Mouse (Mus musculus) limb, embryonic 13.5 days (tissue): ENCODE data around the gene Fam151b. TPM values are rescaled to one million over a fixed set of nuclear protein-coding genes. Genes with fewer than 3 reads are reported as not detected.

Experiments
- ATAC-seq: fragments of 200-750 bp; cut with Nextera tagmentation; 2 replicates; pipeline ENCODE4 v1.8.0; 2017; ENCODE audit warnings: low read depth, moderate number of reproducible peaks, moderate TSS enrichment; ENCODE audit not compliant: low FRiP score
- H3K27ac ChIP-seq: fragments of 300-500 bp; sonication (generic); 2 replicates; pipeline ENCODE4 v1.5.1; 2015; ENCODE audit warnings: inconsistent platforms, mild to moderate bottlenecking, moderate library complexity
- H3K27me3 ChIP-seq: fragments of 300-500 bp; sonication (generic); 2 replicates; pipeline ENCODE4 v1.6.1; 2015; ENCODE audit warnings: mild to moderate bottlenecking, inconsistent platforms
- H3K36me3 ChIP-seq: fragments of 300-500 bp; sonication (generic); 2 replicates; pipeline ENCODE4 v1.6.1; 2015; ENCODE audit warnings: inconsistent platforms, mild to moderate bottlenecking, moderate library complexity
- H3K4me1 ChIP-seq: fragments of 300-500 bp; sonication (generic); 2 replicates; pipeline ENCODE4 v1.6.1; 2015; ENCODE audit warnings: inconsistent platforms
- H3K4me2 ChIP-seq: fragments of 300-500 bp; sonication (generic); replicated peaks from 2 replicates; pipeline ENCODE4 v1.6.1; 2015; ENCODE audit warnings: inconsistent platforms, mild to moderate bottlenecking, moderate library complexity
- H3K4me3 ChIP-seq: fragments of 300-500 bp; sonication (generic); 2 replicates; pipeline ENCODE4 v1.5.1; 2015; ENCODE audit warnings: moderate library complexity, mild to moderate bottlenecking, inconsistent platforms
- H3K9ac ChIP-seq: fragments of 300-500 bp; sonication (generic); 2 replicates; pipeline ENCODE4 v1.6.1; 2015; ENCODE audit warnings: mild to moderate bottlenecking, inconsistent platforms
- H3K9me3 ChIP-seq: fragments of 300-500 bp; sonication (generic); 2 replicates; pipeline ENCODE4 v1.6.1; 2016; ENCODE audit warnings: inconsistent platforms
- WGBS: fragments of 180-500 bp; shearing (Covaris S2); methylation state at CpG from one replicate; pipeline ENCODE4 v1.1.7; 2015; 5-methylcytosine and 5-hydroxymethylcytosine counted together
- polyA plus RNA-seq: library from polyadenylated mRNA; unstranded; fragments of >200 nt; fragmentation: Nextera tagmentation; extraction: Ambion mirVana; gene quantifications from 2 replicates; pipeline ENCODE4 v1.2.1, GENCODE M21; 2015

Fam151b gene
- 0.36 and 0.37 TPM in 2 replicates for polyA plus RNA-seq

GRCm38 (mm10) chr13:92483852-92484463 lies at the start of gene Fam151b:
Fam151b (minus strand) TSS chr13:92484015.
- no peaks in the 10 kb centered on the region for H3K27me3 ChIP-seq
- peak within 1 kb of the TSS; percentile 59; the same call in 1 of the 2 replicates for H3K9ac ChIP-seq
- no peaks in the 10 kb centered on the region for H3K9me3 ChIP-seq
- ATAC-seq, result peak; percentile 99
- WGBS, result 8% methylated on average over 19 of the region's 19 CpGs
- H3K4me1 ChIP-seq, result no peaks in the 10 kb centered on the region
- peak within 1 kb of the TSS; percentile 73 for H3K4me2 ChIP-seq
- peak within 1 kb of the TSS; percentile 58; the same call in 1 of the 2 replicates for H3K27ac ChIP-seq
- peak within 1 kb of the TSS; percentile 46 for H3K4me3 ChIP-seq
- peaks cover 13% of the 10 kb centered on the region for H3K36me3 ChIP-seq

DNA sequence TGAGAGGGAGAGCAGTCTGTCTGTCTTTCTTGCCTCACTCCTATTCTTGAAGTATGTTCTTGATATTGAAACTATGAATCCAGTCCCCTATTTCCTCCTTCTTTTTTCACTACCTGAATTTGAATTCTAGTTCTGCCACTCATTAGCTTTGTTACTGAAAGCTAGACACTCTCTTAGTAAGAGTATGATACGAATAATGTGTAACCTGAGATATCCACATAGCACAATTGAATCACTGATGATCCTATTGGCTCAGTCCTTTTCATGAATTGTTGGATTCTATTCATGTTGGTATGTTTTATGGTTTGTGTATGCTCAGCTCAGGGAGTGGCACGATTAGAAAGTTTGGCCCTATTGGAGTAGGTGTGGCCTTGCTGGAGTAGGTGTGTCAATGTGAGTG lies 48.4 kb upstream of the Fam151b start:
- H3K27ac ChIP-seq, result no peak overlapping the region
- H3K36me3 ChIP-seq, result peaks cover under 1% of the 10 kb centered on the region; the same call in 1 of the 2 replicates
- H3K4me3 ChIP-seq, result no peak overlapping the region
- no peak overlapping the region; the same call in 1 of the 2 replicates for H3K4me2 ChIP-seq
- peaks cover 10% of the 10 kb centered on the region; the same call in 1 of the 2 replicates for H3K4me1 ChIP-seq
- H3K27me3 ChIP-seq, result no peaks in the 10 kb centered on the region
- no peak overlapping the region for H3K9ac ChIP-seq
- WGBS, result 80% methylated on average over 2 of the region's 2 CpGs
- no peak for ATAC-seq
- no peaks in the 10 kb centered on the region for H3K9me3 ChIP-seq

DNA sequence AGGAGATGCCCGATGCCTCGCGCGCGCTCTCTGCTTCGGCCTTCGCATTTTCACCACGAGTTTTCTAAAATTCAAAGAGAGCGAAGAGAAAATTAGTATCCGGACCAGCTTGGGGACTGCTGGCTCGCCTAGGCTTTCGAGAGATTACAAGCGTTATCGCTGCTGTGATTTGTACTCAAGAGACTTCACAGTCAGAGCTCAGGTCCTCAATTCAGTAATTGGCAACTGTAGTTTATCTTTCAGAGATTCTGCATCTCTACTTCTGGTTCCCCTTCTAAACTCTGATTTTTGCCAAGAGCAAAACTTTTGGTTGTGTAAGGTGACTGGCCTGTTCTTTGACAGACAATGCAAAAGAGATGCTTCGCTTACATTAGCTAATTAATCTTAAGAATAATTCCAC lies 47.4 kb upstream of the Fam151b start:
- peak overlapping the region; percentile 77 for H3K4me3 ChIP-seq
- H3K27ac ChIP-seq, result peak overlapping the region; percentile 94
- WGBS, result 5% methylated on average over 15 of the region's 15 CpGs
- H3K4me2 ChIP-seq, result peak overlapping the region; percentile 63
- no peaks in the 10 kb centered on the region for H3K9me3 ChIP-seq
- peak overlapping the region; percentile 88 for H3K9ac ChIP-seq
- no peak for ATAC-seq
- H3K36me3 ChIP-seq, result peaks cover 3% of the 10 kb centered on the region; the same call in 1 of the 2 replicates
- no peaks in the 10 kb centered on the region for H3K27me3 ChIP-seq
- peaks cover 10% of the 10 kb centered on the region; the same call in 1 of the 2 replicates for H3K4me1 ChIP-seq

DNA sequence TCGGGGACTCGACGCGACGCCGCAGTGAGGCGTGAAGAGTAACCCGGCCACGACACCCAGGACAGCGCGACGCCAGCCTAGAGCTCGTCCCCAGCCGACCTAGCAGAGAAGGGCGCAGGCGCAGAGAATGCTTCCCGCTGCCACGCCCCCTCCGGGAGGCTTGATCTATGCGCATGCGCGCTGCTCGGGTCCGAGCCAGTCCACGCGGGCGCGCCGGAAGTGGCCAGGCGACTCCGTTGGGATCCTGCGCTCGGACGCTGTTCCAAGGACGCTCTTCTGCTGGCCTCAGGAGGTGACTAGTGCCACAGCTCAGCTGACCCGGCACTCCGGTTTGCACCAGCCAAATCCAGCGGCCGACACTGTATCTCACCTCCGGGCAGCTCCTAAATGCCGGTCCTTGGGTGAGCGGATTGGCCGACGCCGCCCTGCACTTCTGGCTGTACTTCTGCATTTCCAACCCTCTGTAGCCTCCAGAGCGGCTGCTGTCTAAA lies 47.0 kb upstream of the Fam151b start, which contains the start of gene Zfyve16:
TSS of gene Zfyve16 (minus strand) at position 148 of the 491 bp plus-strand sequence.
- Histone ChIP-seq H3K4me1 (peaks cover 10% of the 10 kb centered on the region; the same call in 1 of the 2 replicates), H3K4me3 (peak within 1 kb of the TSS; percentile 77), H3K4me2 (peak within 1 kb of the TSS; percentile 63), H3K36me3 (peaks cover 3% of the 10 kb centered on the region; the same call in 1 of the 2 replicates), H3K27me3 (no peaks in the 10 kb centered on the region), H3K9me3 (no peaks in the 10 kb centered on the region), H3K27ac (peak within 1 kb of the TSS; percentile 94), H3K9ac (peak within 1 kb of the TSS; percentile 88)
- peak; percentile 98 for ATAC-seq
- WGBS, result under 1% methylated on average over 42 of the region's 46 CpGs

- Histone ChIP-seq H3K27me3 (no peaks in the 10 kb centered on the region), H3K9me3 (no peaks in the 10 kb centered on the region), H3K4me3 (peak overlapping the region; percentile 77), H3K4me1 (peaks cover 10% of the 10 kb centered on the region; the same call in 1 of the 2 replicates), H3K36me3 (peaks cover 3% of the 10 kb centered on the region; the same call in 1 of the 2 replicates), H3K9ac (peak overlapping the region; percentile 88), H3K4me2 (peak overlapping the region; percentile 63), H3K27ac (peak overlapping the region; percentile 94)
- WGBS, result 4% methylated on average over 33 of the region's 47 CpGs
- no peak for ATAC-seq
Measured at GRCm38 (mm10) chr13:92529828-92530720, 46.3 kb upstream of the Fam151b start.

DNA sequence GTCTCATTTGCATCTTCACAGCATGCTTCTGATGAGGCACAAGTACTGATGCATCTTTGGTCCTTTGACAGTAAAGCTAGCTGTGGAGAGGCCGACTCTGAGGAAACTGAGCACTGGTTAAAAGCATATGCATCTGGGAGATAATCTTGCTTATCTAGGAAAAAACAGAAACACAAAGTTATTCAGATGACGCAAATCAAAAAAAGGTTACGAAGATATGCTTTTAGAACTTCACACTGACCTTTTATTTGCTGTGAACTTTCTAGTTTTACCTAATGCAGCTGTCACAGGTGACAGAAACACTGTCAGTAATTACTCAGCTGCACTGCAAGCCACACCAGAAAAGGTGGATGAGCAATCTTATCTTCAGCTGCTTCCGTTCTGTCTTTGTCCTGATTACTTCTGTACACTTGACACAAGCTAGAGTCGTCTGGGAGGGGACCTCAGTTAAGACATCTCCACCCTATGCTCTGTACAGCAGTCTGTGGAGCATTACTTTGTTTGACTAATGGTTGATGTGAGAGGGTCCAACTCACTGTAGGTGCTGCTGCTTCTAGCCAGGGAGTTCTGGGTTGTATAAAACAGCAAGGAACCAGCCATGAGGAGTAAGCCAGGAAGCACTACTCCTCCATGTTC lies 39.5 kb upstream of the Fam151b start:
- Histone ChIP-seq H3K9ac (no peak overlapping the region), H3K4me2 (no peak overlapping the region), H3K36me3 (peaks cover 42% of the 10 kb centered on the region), H3K27ac (no peak overlapping the region), H3K4me3 (no peak overlapping the region), H3K27me3 (no peaks in the 10 kb centered on the region), H3K4me1 (no peaks in the 10 kb centered on the region), H3K9me3 (no peaks in the 10 kb centered on the region)
- ATAC-seq, result no peak
- 91% methylated on average over 5 of the region's 5 CpGs for WGBS

- WGBS, result 82% methylated on average over 12 of the region's 12 CpGs
- no peak overlapping the region for H3K4me3 ChIP-seq
- no peak overlapping the region for H3K9ac ChIP-seq
- ATAC-seq, result no peak
- H3K27ac ChIP-seq, result no peak overlapping the region
- no peaks in the 10 kb centered on the region for H3K4me1 ChIP-seq
- no peaks in the 10 kb centered on the region for H3K27me3 ChIP-seq
- H3K4me2 ChIP-seq, result no peak overlapping the region
- H3K36me3 ChIP-seq, result peaks cover 47% of the 10 kb centered on the region
- H3K9me3 ChIP-seq, result no peaks in the 10 kb centered on the region
Measured at GRCm38 (mm10) chr13:92504871-92505270, 21.1 kb upstream of the Fam151b start.

GRCm38 (mm10) chr13:92491923-92492322 lies 8.1 kb upstream of the Fam151b start:
- 88% methylated on average over 1 of the region's 1 CpGs for WGBS
- H3K4me1 ChIP-seq, result no peaks in the 10 kb centered on the region
- no peak for ATAC-seq

GRCm38 (mm10) chr13:92490817-92491216 lies 7.0 kb upstream of the Fam151b start:
- H3K27ac ChIP-seq, result no peak overlapping the region
- no peaks in the 10 kb centered on the region for H3K4me1 ChIP-seq
- H3K9ac ChIP-seq, result no peak overlapping the region
- WGBS, result 78% methylated on average over 4 of the region's 4 CpGs
- H3K27me3 ChIP-seq, result no peaks in the 10 kb centered on the region
- no peak for ATAC-seq
- peaks cover 48% of the 10 kb centered on the region for H3K36me3 ChIP-seq
- no peak overlapping the region for H3K4me3 ChIP-seq
- no peak overlapping the region for H3K4me2 ChIP-seq
- no peaks in the 10 kb centered on the region for H3K9me3 ChIP-seq

More at GRCm38 (mm10) chr13:92491923-92492322, 8.1 kb upstream of the Fam151b start:
- H3K27ac ChIP-seq, result no peak overlapping the region
- peaks cover 44% of the 10 kb centered on the region for H3K36me3 ChIP-seq
- no peak overlapping the region for H3K4me2 ChIP-seq
- H3K27me3 ChIP-seq, result no peaks in the 10 kb centered on the region
- H3K4me3 ChIP-seq, result no peak overlapping the region
- H3K9me3 ChIP-seq, result no peaks in the 10 kb centered on the region
- H3K9ac ChIP-seq, result no peak overlapping the region

GRCm38 (mm10) chr13:92483348-92483747 lies 467 bp downstream of the Fam151b start:
- H3K9ac ChIP-seq, result no peak overlapping the region
- H3K27me3 ChIP-seq, result no peaks in the 10 kb centered on the region
- 11% methylated on average over 3 of the region's 3 CpGs for WGBS
- peak; percentile 24; the same call in 1 of the 2 replicates for ATAC-seq
- peak overlapping the region; percentile 46 for H3K4me3 ChIP-seq
- peaks cover 12% of the 10 kb centered on the region for H3K36me3 ChIP-seq
- H3K4me2 ChIP-seq, result peak overlapping the region; percentile 73
- H3K9me3 ChIP-seq, result no peaks in the 10 kb centered on the region
- H3K4me1 ChIP-seq, result no peaks in the 10 kb centered on the region
- H3K27ac ChIP-seq, result no peak overlapping the region

DNA sequence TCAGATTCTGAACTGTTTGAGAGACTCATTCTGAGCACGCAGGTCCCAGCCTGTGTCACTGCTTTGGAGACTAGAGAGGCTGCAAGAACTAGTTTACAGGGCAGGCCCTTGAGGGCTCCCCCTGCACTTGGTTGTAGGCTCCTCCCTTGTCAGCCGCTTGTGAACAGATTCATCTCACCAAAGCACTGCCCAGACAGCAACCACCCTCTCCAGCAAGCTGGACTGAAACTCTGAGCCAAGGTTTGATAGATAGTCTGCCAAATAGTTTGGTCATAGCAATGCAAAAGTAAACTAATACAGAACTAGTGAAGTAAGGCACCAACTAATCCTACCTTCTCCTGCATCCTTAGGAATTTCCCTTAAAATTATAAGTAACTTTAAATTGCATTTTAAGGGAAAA lies 13.7 kb downstream of the Fam151b start:
- Histone ChIP-seq H3K4me1 (no peaks in the 10 kb centered on the region), H3K27me3 (no peaks in the 10 kb centered on the region), H3K9ac (no peak overlapping the region), H3K4me3 (no peak overlapping the region), H3K9me3 (no peaks in the 10 kb centered on the region), H3K36me3 (peaks cover 4% of the 10 kb centered on the region; the same call in 1 of the 2 replicates), H3K27ac (no peak overlapping the region), H3K4me2 (no peak overlapping the region)
- no peak for ATAC-seq
- WGBS, result 70% methylated on average over 2 of the region's 2 CpGs
